Comparison of ENCODE assay signal across 8 mouse cellular contexts in the genomic region with DNA sequence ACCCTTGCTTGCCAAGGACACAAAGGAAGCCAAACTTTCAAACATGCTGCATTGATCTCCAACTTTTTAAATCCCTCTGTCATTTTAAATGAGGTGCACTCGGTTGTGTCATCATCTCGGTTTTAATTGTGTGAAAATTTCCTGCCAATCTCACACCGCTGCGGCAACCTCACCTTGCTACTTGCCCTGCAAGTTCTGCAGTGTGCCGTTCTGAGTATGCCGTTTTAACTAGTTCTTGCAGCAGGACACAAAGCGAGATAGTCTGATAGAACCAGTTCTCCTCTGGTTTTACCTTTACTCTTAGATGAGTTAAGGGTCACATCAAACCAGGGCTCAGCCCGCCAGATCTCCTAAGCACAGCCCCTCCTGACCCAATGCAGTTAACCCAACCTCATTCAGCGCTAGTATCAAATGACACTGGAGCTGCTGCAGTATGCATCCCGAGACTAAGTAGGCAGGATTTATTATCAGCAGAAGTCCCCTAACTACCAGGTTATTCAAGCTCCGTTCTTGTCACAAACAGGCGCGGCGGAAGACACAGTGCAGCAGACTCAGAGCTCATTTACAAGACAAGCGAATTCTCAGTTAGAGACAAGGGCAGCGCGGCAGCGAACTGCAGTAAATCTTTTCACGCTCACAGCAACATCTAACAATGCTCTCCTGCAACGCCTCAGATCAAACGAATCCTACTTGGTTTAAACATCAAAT. TPM values are rescaled to one million over a fixed set of nuclear protein-coding genes. Genes with fewer than 3 reads are reported as not detected.
DNase-seq lines count a peak whose midpoint lies in the region; ATAC-seq lines count a peak whose summit lies in the region.

No protein-coding gene starts in this region.

- H3K9me3 ChIP-seq in hindbrain, embryonic 15.5 days: no peaks in the 10 kb centered on the region
- H3K9me3 ChIP-seq in midbrain, embryonic 14.5 days (ENCODE audit: control insufficient read depth, low read length): no peaks in the 10 kb centered on the region

- intact Hi-C loops in left cerebral cortex, postnatal 14 days (cut with DNase I): no loop called here
- intact Hi-C loops in left cerebral cortex, postnatal 10 days (cut with DNase I): no loop called here

- peak overlapping the region; percentile 43 for H3K4me3 ChIP-seq in hindbrain, embryonic 15.5 days
- H3K4me3 ChIP-seq in midbrain, embryonic 14.5 days (replicated peaks; ENCODE audit: low read depth, low read length): peak overlapping the region; percentile 41

- peak overlapping the region; percentile 57 for H3K27ac ChIP-seq in hindbrain, embryonic 15.5 days (replicated peaks)
- H3K27ac ChIP-seq in midbrain, embryonic 14.5 days (replicated peaks; ENCODE audit: low read depth, low read length): no peak overlapping the region

- 5% methylated on average over 21 of the region's 21 CpGs for WGBS in hindbrain, embryonic 15.5 days
- 4% methylated on average over 21 of the region's 21 CpGs for WGBS in midbrain, embryonic 14.5 days

- peaks cover 12% of the 10 kb centered on the region; the same call in 1 of the 2 replicates for H3K4me1 ChIP-seq in hindbrain, embryonic 15.5 days (replicated peaks)
- H3K4me1 ChIP-seq in midbrain, embryonic 14.5 days (ENCODE audit: control insufficient read depth, insufficient read depth, low read length): peaks cover 6% of the 10 kb centered on the region; the same call in 1 of the 2 replicates

- ATAC-seq in hindbrain, embryonic 15.5 days (ENCODE audit: low FRiP score, low read depth): peak; percentile 77
- peak; percentile 43; the same call in 1 of the 2 replicates for ATAC-seq in midbrain, embryonic 14.5 days (ENCODE audit: low FRiP score, low TSS enrichment)

- peak overlapping the region; percentile 55 for H3K9ac ChIP-seq in hindbrain, embryonic 15.5 days
- H3K9ac ChIP-seq in midbrain, embryonic 14.5 days (replicated peaks; ENCODE audit: low read length): peak overlapping the region; percentile 47; the same call in 1 of the 2 replicates

- no peaks in the 10 kb centered on the region for H3K27me3 ChIP-seq in hindbrain, embryonic 15.5 days
- no peaks in the 10 kb centered on the region for H3K27me3 ChIP-seq in midbrain, embryonic 14.5 days (ENCODE audit: control insufficient read depth, insufficient read depth, low read length)

- no peaks in the 10 kb centered on the region for H3K36me3 ChIP-seq in hindbrain, embryonic 15.5 days
- no peaks in the 10 kb centered on the region for H3K36me3 ChIP-seq in midbrain, embryonic 14.5 days (ENCODE audit: control insufficient read depth, insufficient read depth, low read length)

- DNase-seq in left cerebral cortex, postnatal 14 days (ENCODE audit: low spot score in 2 of 2): peak; percentile 18 to 32
- DNase-seq in left cerebral cortex, postnatal 10 days (ENCODE audit: extremely low spot score in 1 of 2, low spot score in 2 of 2): no peak
- peak; percentile 80 for DNase-seq in embryo, embryonic 10 days (ENCODE audit: low spot score)
- DNase-seq in midbrain, embryonic 14.5 days: peak; percentile 79
- DNase-seq in adrenal gland, postnatal 14 days: no peak
- no peak for DNase-seq in adrenal gland, postnatal 25 days
- DNase-seq in gastrocnemius, postnatal 25 days: no peak

- peak overlapping the region; percentile 73 for H3K4me2 ChIP-seq in hindbrain, embryonic 15.5 days
- peak overlapping the region; percentile 72 for H3K4me2 ChIP-seq in midbrain, embryonic 14.5 days (ENCODE audit: low read length)

RNA-seq across cellular contexts. Expression of a gene that starts 0.7 kb away (rescaled TPM):
- 10 to 100 TPM; 82.5 to 89.0 TPM for total RNA-seq in left cerebral cortex, postnatal 14 days (2021)
- 10 to 100 TPM; 54.5 to 57.1 TPM for total RNA-seq in left cerebral cortex, postnatal 10 days (2021)
- polyA plus RNA-seq in hindbrain, embryonic 15.5 days (2015; fragmentation: Nextera tagmentation; extraction: Ambion mirVana): 16.2 and 18.0 TPM in 2 replicates
- 15.2 and 15.5 TPM in 2 replicates for polyA plus RNA-seq in midbrain, embryonic 14.5 days (2014; fragmentation: Nextera tagmentation; extraction: Ambion mirVana)
- 0.07 and 0.30 TPM in 2 replicates for total RNA-seq in adrenal gland, postnatal 14 days (2021)
- 0.18 and 0.38 TPM in 2 replicates for total RNA-seq in adrenal gland, postnatal 25 days (2021)
- under 1 TPM in 1 of 2 experiments, not detected in 1; 0.03 TPM for total RNA-seq in gastrocnemius, postnatal 25 days (2021)

Comparison
In these comparisons a context has a peak if more than half of its experiments do, and no peak if none do; other contexts are left out.
1. DNase-seq: peak in left cerebral cortex, postnatal 14 days (2 of 2), embryo, embryonic 10 days (single experiment) and midbrain, embryonic 14.5 days (single experiment); none in left cerebral cortex, postnatal 10 days (0 of 2), adrenal gland, postnatal 14 days (single experiment), adrenal gland, postnatal 25 days (single experiment) and gastrocnemius, postnatal 25 days (single experiment).
2. RNA of a gene that starts 0.7 kb away (total RNA-seq): 82.5 to 89.0 TPM in left cerebral cortex, postnatal 14 days and 54.5 to 57.1 TPM in left cerebral cortex, postnatal 10 days; 0.18 to 0.38 TPM in adrenal gland, postnatal 25 days, 0.07 to 0.30 TPM in adrenal gland, postnatal 14 days and 0.03 TPM in gastrocnemius, postnatal 25 days; every median in the first group is over 10 times any median in the second.